Mouse (Mus musculus) stomach, postnatal 0 days (tissue): Measurements from ENCODE around the gene Lmntd1.

Experiments
- CTCF ChIP-seq: IDR thresholded peaks from 2 replicates; pipeline ENCODE4 v1.5.1; 2016; ENCODE audit warnings: antibody characterized with exemption, low read depth, mild to moderate bottlenecking, moderate library complexity
- EP300 ChIP-seq: optimal IDR thresholded peaks from 2 replicates; pipeline ENCODE3; 2016; ENCODE audit warnings: antibody characterized with exemption

- TF ChIP-seq CTCF (no peak), EP300 (no peak)
Observed at GRCm38 (mm10) chr6:145431747-145432146, 182.4 kb downstream of the Lmntd1 start.
